Mouse (Mus musculus): Measurements from ENCODE around the gene Cacnb4. TPM values are rescaled to one million over a fixed set of nuclear protein-coding genes. Genes with fewer than 3 reads are reported as not detected.
A peak's percentile ranks its signal among the peaks of the same experiment; 100 is the strongest.

Cacnb4 gene
- total RNA-seq, 2 experiments from 2014 or later, result not detected

DNA sequence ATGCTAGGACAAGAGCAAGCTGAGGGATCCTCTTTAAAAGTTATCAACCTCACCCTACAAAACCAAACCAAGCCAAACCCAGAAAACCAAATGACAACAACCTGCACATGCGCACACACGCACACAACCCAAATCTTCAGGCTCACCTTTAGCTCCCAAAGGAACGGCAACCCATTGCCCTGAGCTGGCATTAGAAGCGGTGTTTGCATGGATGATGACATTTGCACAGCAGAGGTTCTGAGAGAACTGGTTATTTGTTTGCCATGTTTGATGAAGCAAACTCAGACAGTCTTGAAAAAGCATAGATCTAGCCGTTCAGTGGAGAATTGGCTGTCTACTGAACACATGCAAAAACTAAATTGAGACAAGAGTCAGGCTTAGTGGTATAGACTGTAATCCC is 198.1 kb downstream of the Cacnb4 start:
- no peak for ATAC-seq (ENCODE audit: poor library complexity, severe bottlenecking)

- no peak for ATAC-seq (ENCODE audit: poor library complexity, severe bottlenecking)
Measured at GRCm38 (mm10) chr2:52477550-52477907, 199.1 kb downstream of the Cacnb4 start.

GRCm38 (mm10) chr2:52476801-52477549 is 199.7 kb downstream of the Cacnb4 start:
- ATAC-seq (ENCODE audit: poor library complexity, severe bottlenecking), result peak; percentile 30; the same call in 1 of the 2 replicates

- ATAC-seq (ENCODE audit: poor library complexity, severe bottlenecking), result no peak
Measured at GRCm38 (mm10) chr2:52475854-52476253, 200.8 kb downstream of the Cacnb4 start.

GRCm38 (mm10) chr2:52474570-52474969 is 202.1 kb downstream of the Cacnb4 start:
- no peak for ATAC-seq (ENCODE audit: poor library complexity, severe bottlenecking)

DNA sequence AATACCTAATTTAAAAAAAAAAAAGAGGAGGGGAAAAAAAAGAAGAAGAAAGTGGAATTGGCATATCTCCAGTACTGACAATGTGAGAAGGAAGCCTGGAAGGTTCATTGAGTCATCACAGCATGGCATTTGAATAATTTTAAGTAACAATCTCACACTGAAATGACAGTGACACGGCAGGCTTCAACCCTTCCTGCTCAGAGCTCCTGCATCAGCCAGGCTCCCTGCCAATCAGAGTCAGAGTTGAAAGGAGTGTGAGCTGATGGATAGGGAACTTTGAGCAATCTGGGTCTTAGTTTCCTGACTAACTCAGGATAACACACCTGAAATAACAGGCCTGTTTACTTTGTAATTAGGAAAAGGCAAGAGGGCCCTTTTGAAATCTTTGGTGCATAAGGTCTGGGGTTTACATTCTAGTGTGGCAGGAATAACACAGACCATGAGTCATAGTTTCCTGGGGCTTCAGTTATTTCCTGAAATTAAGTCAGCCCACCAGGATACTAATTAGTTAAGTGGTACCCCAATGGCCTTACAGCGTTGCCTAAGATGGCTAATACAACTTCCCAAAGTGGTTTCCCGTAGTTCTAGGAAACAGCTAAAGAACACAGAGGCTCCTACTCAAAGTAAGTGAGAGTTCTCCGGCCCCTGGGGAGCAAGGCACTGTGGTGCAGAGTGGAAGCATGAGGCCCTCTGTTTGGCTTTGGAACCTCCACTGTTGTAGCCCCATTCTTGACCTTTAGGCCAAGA is 204.9 kb downstream of the Cacnb4 start:
- no peak for ATAC-seq (ENCODE audit: poor library complexity, severe bottlenecking)

DNA sequence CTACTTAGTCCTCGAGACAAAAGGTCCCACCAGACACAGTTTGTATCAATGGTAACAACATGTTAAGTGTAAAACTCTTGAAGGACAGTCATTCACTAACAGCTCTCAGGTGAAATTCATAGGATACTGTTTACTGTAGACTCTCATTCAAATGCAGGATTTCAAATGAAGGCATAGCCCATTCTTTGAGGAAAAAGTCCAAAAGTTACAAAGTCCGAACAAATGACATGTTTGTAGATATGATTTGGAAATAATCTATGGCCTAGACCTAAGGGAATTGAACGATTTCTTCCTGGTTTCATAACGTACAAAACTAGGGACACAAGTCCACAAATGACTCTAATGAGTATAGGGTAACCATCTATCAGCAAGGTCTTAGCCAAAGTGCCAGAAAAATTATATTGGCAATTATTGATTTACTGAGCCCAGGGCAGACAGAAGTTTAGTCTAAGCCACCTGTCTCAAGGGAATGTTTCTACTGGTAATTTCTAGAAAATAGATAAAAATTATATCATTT is 206.5 kb downstream of the Cacnb4 start:
- no peak for ATAC-seq (ENCODE audit: poor library complexity, severe bottlenecking)

GRCm38 (mm10) chr2:52467629-52468028 is 209.0 kb downstream of the Cacnb4 start:
- ATAC-seq (ENCODE audit: poor library complexity, severe bottlenecking), result no peak

DNA sequence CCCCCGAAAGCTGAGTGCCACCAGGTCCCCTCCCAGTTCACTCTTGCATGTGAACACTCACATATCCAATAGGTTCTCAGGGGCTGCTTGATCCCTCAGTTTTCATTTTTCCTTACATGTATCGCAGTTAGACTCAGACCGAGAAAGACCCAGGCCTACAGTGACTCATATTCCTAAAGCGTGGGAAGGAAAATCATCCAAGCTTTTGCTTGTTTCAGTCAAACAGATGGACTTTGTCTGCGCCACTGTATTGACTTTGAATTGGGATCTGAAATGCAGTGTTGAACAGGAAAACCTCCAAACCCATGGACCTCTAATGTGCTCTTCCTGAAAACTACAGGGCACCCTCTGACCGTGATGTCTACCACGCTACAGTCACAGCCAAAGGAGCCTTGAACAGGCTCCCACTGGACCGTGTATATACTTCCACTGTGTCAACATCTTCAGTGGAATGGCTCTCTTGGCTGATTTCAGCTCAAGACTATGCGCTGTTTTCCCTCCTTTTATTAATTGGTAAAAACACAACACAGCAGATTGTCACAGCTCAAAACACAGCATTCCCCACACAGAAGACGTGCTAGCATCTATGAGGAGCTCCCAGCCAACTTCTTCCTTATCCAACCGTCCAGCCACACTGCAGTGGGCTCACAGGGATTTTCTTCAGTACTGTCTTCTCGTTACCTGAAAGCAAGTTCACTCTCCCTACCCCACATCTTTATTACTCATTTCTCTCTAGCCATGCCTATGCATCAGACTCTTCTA is 215.2 kb downstream of the Cacnb4 start:
- ATAC-seq (ENCODE audit: poor library complexity, severe bottlenecking), result no peak

DNA sequence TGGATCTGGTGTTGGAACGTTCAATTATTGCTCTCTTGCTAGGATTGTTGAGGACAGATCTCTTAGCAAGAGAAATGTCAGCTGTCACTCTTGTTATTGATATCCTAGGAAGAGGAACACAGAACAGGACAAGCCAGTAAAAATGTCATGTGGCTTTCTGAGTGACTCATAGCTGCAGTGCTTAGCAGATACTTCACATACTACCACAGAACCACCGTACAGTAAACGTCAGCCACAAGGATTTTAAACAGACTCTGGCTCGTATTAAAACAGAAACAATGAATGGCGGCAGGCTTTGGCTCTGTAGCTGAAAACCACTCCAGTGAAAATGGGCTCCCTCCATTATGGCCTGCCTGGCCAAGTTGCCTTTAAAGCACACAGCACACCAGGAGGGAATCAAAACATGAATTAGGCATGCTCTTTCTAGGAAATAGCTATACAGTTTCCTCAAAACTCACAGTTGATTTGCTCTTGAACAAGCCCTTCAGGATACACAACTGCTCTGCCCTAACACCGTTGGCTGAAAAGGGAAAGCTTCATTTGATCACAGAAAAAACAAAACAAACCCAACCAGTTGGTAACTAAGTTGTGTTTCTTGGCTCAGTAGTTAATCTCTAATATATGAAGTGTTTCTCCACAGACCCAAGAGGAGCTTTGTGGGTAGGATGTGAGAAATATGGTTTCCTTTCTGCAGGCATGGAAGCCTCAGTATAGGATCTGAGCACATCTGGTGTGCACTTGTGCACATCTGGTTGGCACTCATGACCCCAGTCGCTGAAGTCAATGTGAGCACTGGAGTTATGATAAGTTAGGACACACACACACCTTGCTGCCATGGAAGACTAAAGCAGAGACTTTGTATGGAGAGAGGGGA is 220.8 kb downstream of the Cacnb4 start:
- ATAC-seq (ENCODE audit: poor library complexity, severe bottlenecking), result no peak

DNA sequence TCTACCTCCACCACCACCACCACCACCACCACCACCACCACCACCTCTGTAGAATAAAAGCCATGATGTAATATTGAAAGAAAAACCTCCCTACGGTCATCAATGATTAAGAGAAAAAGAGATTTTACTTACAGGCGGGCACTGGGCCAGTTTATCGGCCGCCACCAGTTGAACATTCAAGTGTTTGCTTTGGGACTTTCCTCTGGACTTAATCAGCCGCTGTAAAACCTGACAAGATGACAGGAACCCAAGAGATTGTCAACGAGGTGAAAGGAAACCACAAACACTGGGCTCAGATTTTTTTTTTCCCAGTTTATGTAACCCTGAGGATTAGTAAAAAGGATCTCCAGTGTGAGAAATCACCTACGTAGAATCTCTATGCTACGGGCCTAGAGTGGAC is 226.8 kb downstream of the Cacnb4 start:
- ATAC-seq (ENCODE audit: poor library complexity, severe bottlenecking), result no peak

DNA sequence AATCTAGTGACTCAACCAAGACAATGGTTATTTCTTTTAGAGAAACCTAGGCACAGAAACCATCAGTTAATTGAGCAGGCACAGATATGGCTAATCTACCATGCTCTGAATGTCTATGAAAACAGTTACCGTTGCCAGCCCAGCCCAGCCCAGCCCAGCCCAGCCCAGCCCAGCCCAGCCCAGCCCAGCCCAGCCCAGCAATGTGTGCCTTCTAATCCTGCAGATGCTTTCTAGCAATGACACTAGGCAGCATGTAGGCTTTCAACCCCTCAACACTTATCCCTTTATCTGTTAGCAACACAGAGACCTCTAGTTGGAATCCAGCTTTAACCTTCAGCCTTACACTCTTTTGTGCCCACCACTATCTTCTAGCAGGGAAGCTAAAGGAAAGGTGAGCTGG is 227.7 kb downstream of the Cacnb4 start:
- ATAC-seq (ENCODE audit: poor library complexity, severe bottlenecking), result no peak

DNA sequence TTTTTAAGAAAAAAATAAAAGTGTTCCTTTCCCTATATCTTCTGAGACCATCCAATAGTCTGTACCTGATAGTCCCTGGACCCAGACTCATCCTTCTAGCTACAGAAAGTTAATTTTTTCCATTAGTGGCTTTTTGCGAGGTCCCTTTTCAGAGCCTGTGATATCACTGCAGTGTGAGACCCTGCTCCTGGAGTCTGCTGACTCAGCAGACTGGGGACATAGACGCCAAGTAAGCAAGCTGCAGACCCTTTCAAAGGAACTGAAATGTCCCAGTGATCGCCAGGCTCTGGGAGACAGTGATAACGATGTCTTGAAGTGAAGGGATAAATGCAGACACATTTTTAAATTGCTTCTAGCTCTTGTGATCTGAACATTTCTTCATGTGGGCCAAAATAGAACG is 230.0 kb downstream of the Cacnb4 start:
- ATAC-seq (ENCODE audit: poor library complexity, severe bottlenecking), result no peak

- no peak for ATAC-seq (ENCODE audit: poor library complexity, severe bottlenecking)
Measured at GRCm38 (mm10) chr2:52442125-52442524, 234.5 kb downstream of the Cacnb4 start.

DNA sequence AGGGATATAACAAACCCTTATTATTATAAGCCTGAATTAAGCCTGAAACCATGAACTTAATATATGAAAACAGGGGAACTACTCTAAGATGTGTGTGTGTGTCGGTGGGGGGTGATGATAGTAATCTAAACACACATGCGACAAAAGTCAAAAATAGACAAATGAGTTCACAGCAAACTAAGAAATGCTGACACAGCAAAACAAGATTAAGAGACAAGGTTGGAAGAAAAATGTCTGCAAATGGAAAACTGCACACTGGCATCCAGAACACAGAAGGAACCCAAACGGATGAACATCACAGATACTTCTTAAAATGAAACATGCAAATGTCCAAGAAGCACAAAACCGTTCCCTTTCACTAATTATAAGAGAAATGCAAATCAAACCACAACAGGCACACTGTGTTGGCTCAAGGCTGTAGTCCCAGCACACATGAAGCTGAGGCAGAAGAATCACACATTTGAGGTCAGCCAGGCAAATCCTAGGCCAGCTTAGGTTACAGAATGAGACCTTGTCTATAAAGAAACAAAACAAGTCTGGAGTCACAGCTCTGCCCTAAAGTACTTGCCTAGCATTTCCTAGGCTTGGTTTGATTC is 236.1 kb downstream of the Cacnb4 start:
- ATAC-seq (ENCODE audit: poor library complexity, severe bottlenecking), result no peak

DNA sequence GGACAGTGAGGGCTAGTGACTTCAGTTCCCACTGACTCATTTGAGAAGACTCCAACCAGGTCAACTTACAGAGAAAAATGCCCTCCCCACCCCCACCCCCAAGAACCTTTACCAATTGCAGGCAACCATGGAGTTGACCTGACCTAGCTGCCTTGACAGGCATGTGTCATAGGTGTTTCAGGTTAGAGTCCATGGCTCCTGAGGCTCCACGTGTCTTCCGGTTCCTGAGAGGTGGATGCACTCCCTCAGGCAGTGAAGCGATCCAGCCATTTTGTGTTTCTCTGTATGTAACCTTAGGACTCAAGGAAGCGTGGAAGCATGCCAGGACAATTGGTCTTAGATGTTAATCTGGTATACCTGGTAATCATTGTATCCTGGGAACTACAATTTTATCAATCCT is 238.2 kb downstream of the Cacnb4 start:
- ATAC-seq (ENCODE audit: poor library complexity, severe bottlenecking), result no peak

- ATAC-seq (ENCODE audit: poor library complexity, severe bottlenecking), result no peak
Measured at GRCm38 (mm10) chr2:52438013-52438412, 238.6 kb downstream of the Cacnb4 start.

GRCm38 (mm10) chr2:52435919-52436632 is 240.6 kb downstream of the Cacnb4 start:
- ATAC-seq (ENCODE audit: poor library complexity, severe bottlenecking), result no peak

DNA sequence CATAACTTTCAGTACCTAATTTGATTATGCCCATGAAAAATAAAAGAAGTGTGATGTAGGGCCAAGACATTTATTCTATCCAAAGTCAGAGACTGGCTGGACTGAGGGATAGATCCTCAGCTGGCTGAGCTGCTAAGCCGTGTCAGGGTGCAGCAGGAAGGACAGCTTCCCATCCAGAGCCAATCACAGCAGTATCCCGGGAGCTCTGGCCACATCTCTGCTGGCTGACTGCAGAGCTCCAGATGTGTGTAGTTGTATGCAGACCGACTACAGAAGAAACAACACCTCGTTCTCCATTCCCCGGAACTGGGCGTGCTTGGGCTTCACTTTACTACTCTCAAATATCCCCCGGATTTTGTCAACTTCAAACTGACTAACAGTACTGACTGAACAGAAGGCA is 243.3 kb downstream of the Cacnb4 start:
- ATAC-seq (ENCODE audit: poor library complexity, severe bottlenecking), result no peak

Measured in megakaryocyte, adult 5-6 weeks (primary cell).